Mouse (Mus musculus): ENCODE results near the gene Atp5j2. TPM values are rescaled to one million over a fixed set of nuclear protein-coding genes. Genes with fewer than 3 reads are reported as not detected.

The Atp5j2 gene
- polyA plus RNA-seq, 1 experiment from 2014 or later: 1,156 TPM

GRCm38 (mm10) chr5:145149294-145149693, 42.6 kb downstream of the Atp5j2 start:
- Histone ChIP-seq H3K9ac (ENCODE audit: low read length) (no peak overlapping the region), H3K36me3 (ENCODE audit: control insufficient read depth, insufficient read depth) (peaks cover 82% of the 10 kb centered on the region), H3K4me2 (ENCODE audit: low read depth, low read length) (no peak overlapping the region), H3K4me3 (ENCODE audit: low read length) (no peak overlapping the region), H3K27me3 (ENCODE audit: control insufficient read depth, insufficient read depth, low read length) (no peaks in the 10 kb centered on the region), H3K27ac (ENCODE audit: low read length) (no peak overlapping the region), H3K9me3 (replicated peaks; ENCODE audit: control insufficient read depth, low read length) (no peaks in the 10 kb centered on the region), H3K4me1 (ENCODE audit: control insufficient read depth, insufficient read depth, low read length) (no peaks in the 10 kb centered on the region)
- ATAC-seq (replicated peaks; ENCODE audit: extremely low read depth, insufficient read depth, low FRiP score): no peak
- WGBS: 66% methylated on average over 6 of the region's 6 CpGs

GRCm38 (mm10) chr5:145147748-145148147, 44.1 kb downstream of the Atp5j2 start:
- H3K27me3 ChIP-seq (ENCODE audit: control insufficient read depth, insufficient read depth, low read length): no peaks in the 10 kb centered on the region
- no peak overlapping the region for H3K4me2 ChIP-seq (ENCODE audit: low read depth, low read length)
- ATAC-seq (replicated peaks; ENCODE audit: extremely low read depth, insufficient read depth, low FRiP score): no peak
- no peaks in the 10 kb centered on the region for H3K4me1 ChIP-seq (ENCODE audit: control insufficient read depth, insufficient read depth, low read length)
- H3K4me3 ChIP-seq (ENCODE audit: low read length): no peak overlapping the region
- H3K36me3 ChIP-seq (ENCODE audit: control insufficient read depth, insufficient read depth): peaks cover 86% of the 10 kb centered on the region
- WGBS: 90% methylated on average over 5 of the region's 5 CpGs
- H3K27ac ChIP-seq (ENCODE audit: low read length): no peak overlapping the region
- H3K9me3 ChIP-seq (replicated peaks; ENCODE audit: control insufficient read depth, low read length): no peaks in the 10 kb centered on the region
- no peak overlapping the region for H3K9ac ChIP-seq (ENCODE audit: low read length)

- Histone ChIP-seq H3K36me3 (ENCODE audit: control insufficient read depth, insufficient read depth) (peaks cover 38% of the 10 kb centered on the region), H3K27me3 (ENCODE audit: control insufficient read depth, insufficient read depth, low read length) (no peaks in the 10 kb centered on the region), H3K9me3 (replicated peaks; ENCODE audit: control insufficient read depth, low read length) (no peaks in the 10 kb centered on the region), H3K4me1 (ENCODE audit: control insufficient read depth, insufficient read depth, low read length) (peaks cover 23% of the 10 kb centered on the region), H3K4me3 (ENCODE audit: low read length) (peak overlapping the region; percentile 71), H3K4me2 (ENCODE audit: low read depth, low read length) (peak overlapping the region; percentile 86), H3K9ac (ENCODE audit: low read length) (peak overlapping the region; percentile 91), H3K27ac (ENCODE audit: low read length) (peak overlapping the region; percentile 90)
- WGBS: under 1% methylated on average over 18 of the region's 18 CpGs
- no peak for ATAC-seq (replicated peaks; ENCODE audit: extremely low read depth, insufficient read depth, low FRiP score)
These were observed 51.3 kb downstream of the Atp5j2 start for GRCm38 (mm10) chr5:145140611-145141010.

- H3K4me1 ChIP-seq (ENCODE audit: control insufficient read depth, insufficient read depth, low read length): peaks cover 23% of the 10 kb centered on the region
- peak within 1 kb of the TSS; percentile 86 for H3K4me2 ChIP-seq (ENCODE audit: low read depth, low read length)
- H3K27me3 ChIP-seq (ENCODE audit: control insufficient read depth, insufficient read depth, low read length): no peaks in the 10 kb centered on the region
- peaks cover 36% of the 10 kb centered on the region for H3K36me3 ChIP-seq (ENCODE audit: control insufficient read depth, insufficient read depth)
- H3K9me3 ChIP-seq (replicated peaks; ENCODE audit: control insufficient read depth, low read length): no peaks in the 10 kb centered on the region
- peak within 1 kb of the TSS; percentile 91 for H3K9ac ChIP-seq (ENCODE audit: low read length)
- ATAC-seq (replicated peaks; ENCODE audit: extremely low read depth, insufficient read depth, low FRiP score): peak; percentile 87
- peak within 1 kb of the TSS; percentile 71 for H3K4me3 ChIP-seq (ENCODE audit: low read length)
- peak within 1 kb of the TSS; percentile 90 for H3K27ac ChIP-seq (ENCODE audit: low read length)
- 1% methylated on average over 84 of the region's 84 CpGs for WGBS
These were observed 52.0 kb downstream of the Atp5j2 start, which contains the start of the genes Pdap1 and Bud31 for GRCm38 (mm10) chr5:145139571-145140519. Pdap1 (minus strand) TSS chr5:145140238. Bud31 (plus strand) TSS chr5:145140362.

- peak overlapping the region; percentile 71 for H3K4me3 ChIP-seq (ENCODE audit: low read length)
- WGBS: 8% methylated on average over 6 of the region's 6 CpGs
- no peaks in the 10 kb centered on the region for H3K9me3 ChIP-seq (replicated peaks; ENCODE audit: control insufficient read depth, low read length)
- no peak overlapping the region for H3K27ac ChIP-seq (ENCODE audit: low read length)
- ATAC-seq (replicated peaks; ENCODE audit: extremely low read depth, insufficient read depth, low FRiP score): no peak
- H3K27me3 ChIP-seq (ENCODE audit: control insufficient read depth, insufficient read depth, low read length): no peaks in the 10 kb centered on the region
- peaks cover 39% of the 10 kb centered on the region for H3K36me3 ChIP-seq (ENCODE audit: control insufficient read depth, insufficient read depth)
- peak overlapping the region; percentile 86 for H3K4me2 ChIP-seq (ENCODE audit: low read depth, low read length)
- H3K9ac ChIP-seq (ENCODE audit: low read length): peak overlapping the region; percentile 91
- H3K4me1 ChIP-seq (ENCODE audit: control insufficient read depth, insufficient read depth, low read length): peaks cover 23% of the 10 kb centered on the region
These were observed 53.0 kb downstream of the Atp5j2 start for GRCm38 (mm10) chr5:145138836-145139235.

Other genes starting within 250 kb of the Atp5j2 start
- gene Smurf1, start 226.2 kb downstream of the Atp5j2 start, polyA plus RNA-seq (2015; fragmentation: Nextera tagmentation; extraction: Ambion mirVana): 9.3 and 13.5 TPM in 2 replicates
- gene Gm4871, start 159.3 kb downstream of the Atp5j2 start, polyA plus RNA-seq (2015; fragmentation: Nextera tagmentation; extraction: Ambion mirVana): not detected in 2 replicates
- not detected in 2 replicates for gene 1700018F24Rik, start 149.1 kb downstream of the Atp5j2 start, polyA plus RNA-seq (2015; fragmentation: Nextera tagmentation; extraction: Ambion mirVana)
- gene Arpc1a, start 108.2 kb downstream of the Atp5j2 start, polyA plus RNA-seq (2015; fragmentation: Nextera tagmentation; extraction: Ambion mirVana): 91.5 and 93.7 TPM in 2 replicates
- gene Kpna7, start 108.0 kb downstream of the Atp5j2 start, polyA plus RNA-seq (2015; fragmentation: Nextera tagmentation; extraction: Ambion mirVana): 0.11 TPM in 1 of 2 replicates, not detected in the other
- 263 and 300 TPM in 2 replicates for gene Arpc1b, start 77.8 kb downstream of the Atp5j2 start, polyA plus RNA-seq (2015; fragmentation: Nextera tagmentation; extraction: Ambion mirVana)
- gene Pdap1, start 51.8 kb downstream of the Atp5j2 start, polyA plus RNA-seq (2015; fragmentation: Nextera tagmentation; extraction: Ambion mirVana): 46.0 and 49.8 TPM in 2 replicates
- gene Bud31, start 51.7 kb downstream of the Atp5j2 start, polyA plus RNA-seq (2015; fragmentation: Nextera tagmentation; extraction: Ambion mirVana): 118 and 134 TPM in 2 replicates
- gene Ptcd1, start 25.0 kb downstream of the Atp5j2 start, polyA plus RNA-seq (2015; fragmentation: Nextera tagmentation; extraction: Ambion mirVana): 16.4 and 17.2 TPM in 2 replicates
- 25.9 and 26.5 TPM in 2 replicates for gene Cpsf4, start 24.8 kb downstream of the Atp5j2 start, polyA plus RNA-seq (2015; fragmentation: Nextera tagmentation; extraction: Ambion mirVana)
- gene Zkscan14, start 9.8 kb upstream of the Atp5j2 start, polyA plus RNA-seq (2015; fragmentation: Nextera tagmentation; extraction: Ambion mirVana): 7.0 and 8.0 TPM in 2 replicates
- 9.8 and 9.9 TPM in 2 replicates for gene Zkscan5, start 12.5 kb upstream of the Atp5j2 start, polyA plus RNA-seq (2015; fragmentation: Nextera tagmentation; extraction: Ambion mirVana)
- 30.0 and 31.9 TPM in 2 replicates for gene Zfp655, start 39.7 kb upstream of the Atp5j2 start, polyA plus RNA-seq (2015; fragmentation: Nextera tagmentation; extraction: Ambion mirVana)
- gene Zscan25, start 88.4 kb upstream of the Atp5j2 start, polyA plus RNA-seq (2015; fragmentation: Nextera tagmentation; extraction: Ambion mirVana): 0.51 and 0.64 TPM in 2 replicates
- not detected in 2 replicates for gene Cyp3a57, start 153.2 kb upstream of the Atp5j2 start, polyA plus RNA-seq (2015; fragmentation: Nextera tagmentation; extraction: Ambion mirVana)

All from heart, embryonic 16.5 days (tissue).